Mouse (Mus musculus) limb, embryonic 13.5 days (tissue): ENCODE data around the gene Cphx3. TPM values are rescaled to one million over a fixed set of nuclear protein-coding genes. Genes with fewer than 3 reads are reported as not detected.
"Not testable (repeated sequence)": the region's sequence is repeated elsewhere in the genome, so short reads cannot be mapped to it uniquely, and the experiment has no call there.

Source experiments
- ATAC-seq: fragments of 200-750 bp; cut with Nextera tagmentation; 2 replicates; pipeline ENCODE4 v1.8.0; 2017; ENCODE audit warnings: low read depth, moderate number of reproducible peaks, moderate TSS enrichment; ENCODE audit not compliant: low FRiP score
- H3K27ac ChIP-seq: fragments of 300-500 bp; sonication (generic); 2 replicates; pipeline ENCODE4 v1.5.1; 2015; ENCODE audit warnings: inconsistent platforms, mild to moderate bottlenecking, moderate library complexity
- H3K27me3 ChIP-seq: fragments of 300-500 bp; sonication (generic); 2 replicates; pipeline ENCODE4 v1.6.1; 2015; ENCODE audit warnings: mild to moderate bottlenecking, inconsistent platforms
- H3K36me3 ChIP-seq: fragments of 300-500 bp; sonication (generic); 2 replicates; pipeline ENCODE4 v1.6.1; 2015; ENCODE audit warnings: inconsistent platforms, mild to moderate bottlenecking, moderate library complexity
- H3K4me1 ChIP-seq: fragments of 300-500 bp; sonication (generic); 2 replicates; pipeline ENCODE4 v1.6.1; 2015; ENCODE audit warnings: inconsistent platforms
- H3K4me2 ChIP-seq: fragments of 300-500 bp; sonication (generic); replicated peaks from 2 replicates; pipeline ENCODE4 v1.6.1; 2015; ENCODE audit warnings: inconsistent platforms, mild to moderate bottlenecking, moderate library complexity
- H3K4me3 ChIP-seq: fragments of 300-500 bp; sonication (generic); 2 replicates; pipeline ENCODE4 v1.5.1; 2015; ENCODE audit warnings: moderate library complexity, mild to moderate bottlenecking, inconsistent platforms
- H3K9ac ChIP-seq: fragments of 300-500 bp; sonication (generic); 2 replicates; pipeline ENCODE4 v1.6.1; 2015; ENCODE audit warnings: mild to moderate bottlenecking, inconsistent platforms
- H3K9me3 ChIP-seq: fragments of 300-500 bp; sonication (generic); 2 replicates; pipeline ENCODE4 v1.6.1; 2016; ENCODE audit warnings: inconsistent platforms
- WGBS: fragments of 180-500 bp; shearing (Covaris S2); methylation state at CpG from one replicate; pipeline ENCODE4 v1.1.7; 2015; 5-methylcytosine and 5-hydroxymethylcytosine counted together
- polyA plus RNA-seq: library from polyadenylated mRNA; unstranded; fragments of >200 nt; fragmentation: Nextera tagmentation; extraction: Ambion mirVana; gene quantifications from 2 replicates; pipeline ENCODE4 v1.2.1, GENCODE M21; 2015

The Cphx3 gene
- polyA plus RNA-seq, 1 experiment from 2014 or later = not detected

- not testable (repeated sequence) for H3K4me2 ChIP-seq, H3K4me3 ChIP-seq, H3K4me1 ChIP-seq, H3K9me3 ChIP-seq, H3K27ac ChIP-seq, H3K9ac ChIP-seq, H3K27me3 ChIP-seq, ATAC-seq, H3K36me3 ChIP-seq
- WGBS = no CpG with 5 or more reads among the region's 3 CpGs
Measured at GRCm38 (mm10) chr14:26097622-26098021, 15.5 kb downstream of the Cphx3 start.

- no CpG with 5 or more reads among the region's 7 CpGs for WGBS
- not testable (repeated sequence) for H3K27me3 ChIP-seq, H3K4me1 ChIP-seq, H3K27ac ChIP-seq, H3K36me3 ChIP-seq, H3K4me3 ChIP-seq, ATAC-seq, H3K9me3 ChIP-seq, H3K4me2 ChIP-seq, H3K9ac ChIP-seq
Measured at GRCm38 (mm10) chr14:26118150-26118549, 36.1 kb downstream of the Cphx3 start, which contains the start of gene Duxbl2. TSS of gene Duxbl2 (plus strand) at chr14:26118349.

- not testable (repeated sequence) for H3K36me3 ChIP-seq, H3K27me3 ChIP-seq, H3K9me3 ChIP-seq, H3K27ac ChIP-seq, H3K4me3 ChIP-seq, H3K9ac ChIP-seq, H3K4me2 ChIP-seq, H3K4me1 ChIP-seq
- no CpG with 5 or more reads among the region's 18 CpGs for WGBS
- ATAC-seq = peak; percentile 82
Measured at GRCm38 (mm10) chr14:26118550-26119000, 36.5 kb downstream of the Cphx3 start.

- not testable (repeated sequence) for H3K4me2 ChIP-seq, H3K36me3 ChIP-seq, H3K9me3 ChIP-seq, ATAC-seq, H3K9ac ChIP-seq, H3K27me3 ChIP-seq, H3K4me3 ChIP-seq, H3K4me1 ChIP-seq, H3K27ac ChIP-seq
- WGBS = no CpG with 5 or more reads among the region's 7 CpGs
Measured at GRCm38 (mm10) chr14:26119095-26119494, 37.0 kb downstream of the Cphx3 start.

- not testable (repeated sequence) for H3K4me1 ChIP-seq, H3K4me2 ChIP-seq, H3K27ac ChIP-seq, H3K9me3 ChIP-seq, H3K27me3 ChIP-seq, H3K36me3 ChIP-seq, ATAC-seq, H3K9ac ChIP-seq, H3K4me3 ChIP-seq
- WGBS = no CpG with 5 or more reads among the region's 2 CpGs
Measured at GRCm38 (mm10) chr14:26147095-26147494, 65.0 kb downstream of the Cphx3 start.

GRCm38 (mm10) chr14:26156032-26156431 is 73.9 kb downstream of the Cphx3 start:
- not testable (repeated sequence) for H3K4me3 ChIP-seq, H3K27me3 ChIP-seq, H3K4me2 ChIP-seq, H3K27ac ChIP-seq, ATAC-seq, H3K9me3 ChIP-seq, H3K4me1 ChIP-seq, H3K36me3 ChIP-seq, H3K9ac ChIP-seq
- no CpG with 5 or more reads among the region's 7 CpGs for WGBS

- not testable (repeated sequence) for H3K27ac ChIP-seq, H3K4me2 ChIP-seq, H3K4me1 ChIP-seq, H3K36me3 ChIP-seq, H3K9me3 ChIP-seq, ATAC-seq, H3K9ac ChIP-seq, H3K4me3 ChIP-seq, H3K27me3 ChIP-seq
- WGBS = no CpG with 5 or more reads among the region's 9 CpGs
Measured at GRCm38 (mm10) chr14:26161156-26161555, 79.1 kb downstream of the Cphx3 start.

GRCm38 (mm10) chr14:26162423-26162822 is 80.3 kb downstream of the Cphx3 start:
- not testable (repeated sequence) for H3K36me3 ChIP-seq, H3K27ac ChIP-seq, H3K9ac ChIP-seq, H3K9me3 ChIP-seq, H3K27me3 ChIP-seq, H3K4me1 ChIP-seq, H3K4me3 ChIP-seq, ATAC-seq, H3K4me2 ChIP-seq
- no CpG with 5 or more reads among the region's 5 CpGs for WGBS

- not testable (repeated sequence) for H3K36me3 ChIP-seq, ATAC-seq, H3K9ac ChIP-seq, H3K27ac ChIP-seq, H3K9me3 ChIP-seq, H3K4me3 ChIP-seq, H3K4me2 ChIP-seq, H3K4me1 ChIP-seq, H3K27me3 ChIP-seq
- WGBS = no CpG with 5 or more reads among the region's 12 CpGs
Measured at GRCm38 (mm10) chr14:26165266-26165665, 83.2 kb downstream of the Cphx3 start.

GRCm38 (mm10) chr14:26173955-26174354 is 91.9 kb downstream of the Cphx3 start:
- not testable (repeated sequence) for H3K36me3 ChIP-seq, H3K27ac ChIP-seq, H3K27me3 ChIP-seq, H3K4me3 ChIP-seq, H3K4me1 ChIP-seq, ATAC-seq, H3K9me3 ChIP-seq, H3K9ac ChIP-seq, H3K4me2 ChIP-seq
- no CpG with 5 or more reads among the region's 3 CpGs for WGBS

GRCm38 (mm10) chr14:26175028-26175427 is 92.9 kb downstream of the Cphx3 start:
- WGBS = no CpG with 5 or more reads among the region's 6 CpGs
- H3K4me1 ChIP-seq, H3K9ac ChIP-seq, H3K36me3 ChIP-seq, H3K27me3 ChIP-seq, H3K4me2 ChIP-seq, H3K4me3 ChIP-seq, H3K9me3 ChIP-seq, ATAC-seq, H3K27ac ChIP-seq: not testable (repeated sequence)

GRCm38 (mm10) chr14:26181660-26182059 is 99.6 kb downstream of the Cphx3 start:
- H3K4me2 ChIP-seq, H3K4me3 ChIP-seq, H3K27ac ChIP-seq, H3K27me3 ChIP-seq, H3K36me3 ChIP-seq, H3K9ac ChIP-seq, H3K4me1 ChIP-seq, ATAC-seq, H3K9me3 ChIP-seq: not testable (repeated sequence)
- no CpG with 5 or more reads among the region's 10 CpGs for WGBS

- not testable (repeated sequence) for H3K27me3 ChIP-seq, H3K36me3 ChIP-seq, H3K4me3 ChIP-seq, H3K9ac ChIP-seq, ATAC-seq, H3K27ac ChIP-seq, H3K9me3 ChIP-seq, H3K4me2 ChIP-seq, H3K4me1 ChIP-seq
- no CpG with 5 or more reads among the region's 10 CpGs for WGBS
Measured at GRCm38 (mm10) chr14:26182380-26182779, 100.3 kb downstream of the Cphx3 start, which contains the start of gene Plac9b. TSS of gene Plac9b (minus strand) at chr14:26182480.
